Mouse (Mus musculus) midbrain, embryonic 16.5 days (tissue): Measurements from ENCODE around the gene Mapkapk5. TPM values are rescaled to one million over a fixed set of nuclear protein-coding genes. Genes with fewer than 3 reads are reported as not detected.

Experiments
- ATAC-seq: fragments of 200-750 bp; cut with Nextera tagmentation; 2 replicates; pipeline ENCODE4 v1.8.0; 2017; ENCODE audit warnings: moderate TSS enrichment
- H3K27ac ChIP-seq: fragments of 300-500 bp; sonication (generic); 2 replicates; pipeline ENCODE4 v1.5.1; 2014; ENCODE audit warnings: mild to moderate bottlenecking, low read length, mixed read lengths
- H3K27me3 ChIP-seq: fragments of 300-500 bp; sonication (generic); 2 replicates; pipeline ENCODE4 v1.6.1; 2014; ENCODE audit warnings: low read depth, low read length, mixed read lengths; ENCODE audit not compliant: control insufficient read depth, insufficient read depth
- H3K36me3 ChIP-seq: fragments of 300-500 bp; sonication (generic); 2 replicates; pipeline ENCODE4 v1.6.1; 2014; ENCODE audit warnings: mild to moderate bottlenecking, low read length, moderate library complexity, mixed read lengths; ENCODE audit not compliant: control insufficient read depth, insufficient read depth
- H3K4me1 ChIP-seq: fragments of 300-500 bp; sonication (generic); 2 replicates; pipeline ENCODE4 v1.6.1; 2014; ENCODE audit warnings: mild to moderate bottlenecking, low read length, mixed read lengths; ENCODE audit not compliant: control insufficient read depth, insufficient read depth
- H3K4me2 ChIP-seq: fragments of 300-500 bp; sonication (generic); 2 replicates; pipeline ENCODE4 v1.6.1; 2014; ENCODE audit warnings: mild to moderate bottlenecking, low read length, mixed read lengths
- H3K4me3 ChIP-seq: fragments of 300-500 bp; sonication (generic); 2 replicates; pipeline ENCODE4 v1.5.1; 2014; ENCODE audit warnings: low read depth, mild to moderate bottlenecking, low read length, moderate library complexity, mixed read lengths
- H3K9ac ChIP-seq: fragments of 300-500 bp; sonication (generic); 2 replicates; pipeline ENCODE4 v1.6.1; 2014; ENCODE audit warnings: low read depth, low read length, mixed read lengths
- H3K9me3 ChIP-seq: fragments of 300-500 bp; sonication (generic); replicated peaks from 2 replicates; pipeline ENCODE4 v1.6.1; 2014; ENCODE audit warnings: mild to moderate bottlenecking, low read length, mixed read lengths; ENCODE audit not compliant: control insufficient read depth, poor library complexity, severe bottlenecking
- WGBS: fragments of 180-500 bp; shearing (Covaris S2); extraction: QIAGEN DNeasy Blood & Tissue Kit; methylation state at CpG from one replicate; pipeline ENCODE4 v1.1.7; 2014; 5-methylcytosine and 5-hydroxymethylcytosine counted together
- polyA plus RNA-seq: library from polyadenylated mRNA; unstranded; fragments of >200 nt; fragmentation: Nextera tagmentation; extraction: Ambion mirVana; gene quantifications from 2 replicates; pipeline ENCODE4 v1.2.1, GENCODE M21; 2015

Gene Mapkapk5
- polyA plus RNA-seq, 1 experiment from 2014 or later: 58.8 TPM

DNA sequence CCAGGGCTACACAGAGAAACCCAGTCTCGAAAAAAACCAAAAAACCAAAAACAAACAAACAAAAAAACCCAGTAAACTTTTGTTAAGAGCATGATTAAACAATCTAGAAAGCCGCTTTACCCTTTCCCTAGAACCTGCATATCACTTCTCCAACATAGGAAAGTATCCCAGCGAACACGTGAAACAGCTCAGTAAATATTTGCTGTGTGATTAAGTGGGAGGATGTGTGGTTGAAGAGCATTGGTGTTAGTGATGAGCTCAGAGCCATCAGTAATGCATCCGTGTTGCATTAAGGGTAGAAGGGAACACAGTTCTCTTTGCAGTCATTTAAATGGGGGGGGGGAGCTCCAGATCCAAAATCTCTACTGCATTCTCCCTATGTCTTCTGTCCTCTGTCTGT, 60.9 kb downstream of the Mapkapk5 start:
- Histone ChIP-seq H3K36me3 (no peaks in the 10 kb centered on the region), H3K4me1 (no peaks in the 10 kb centered on the region), H3K27ac (no peak overlapping the region), H3K27me3 (no peaks in the 10 kb centered on the region), H3K4me3 (no peak overlapping the region), H3K4me2 (no peak overlapping the region), H3K9ac (no peak overlapping the region), H3K9me3 (no peaks in the 10 kb centered on the region)
- WGBS: 82% methylated on average over 5 of the region's 5 CpGs
- ATAC-seq: no peak

DNA sequence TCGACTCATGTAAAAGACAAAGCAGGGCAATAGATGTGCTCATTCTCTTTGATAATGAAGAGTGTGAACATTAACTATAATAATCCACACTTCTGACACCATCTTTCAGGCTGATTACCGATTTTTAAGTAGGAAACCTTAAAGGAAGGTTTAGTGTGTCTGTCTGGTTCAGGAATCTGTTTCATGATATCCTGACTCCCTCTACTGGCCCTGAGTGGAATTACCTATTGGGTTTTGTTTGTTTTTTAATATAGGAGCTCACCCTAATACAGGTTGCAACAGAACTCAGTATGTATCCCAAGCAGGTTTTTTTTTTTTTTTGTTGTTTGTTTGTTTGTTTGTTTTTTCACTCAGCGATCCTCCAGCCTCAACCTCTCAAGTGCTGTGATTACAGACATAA, 68.0 kb downstream of the Mapkapk5 start:
- H3K9ac ChIP-seq: no peak overlapping the region
- no peak for ATAC-seq
- no peaks in the 10 kb centered on the region for H3K36me3 ChIP-seq
- H3K4me2 ChIP-seq: no peak overlapping the region
- no peaks in the 10 kb centered on the region for H3K4me1 ChIP-seq
- H3K9me3 ChIP-seq: no peaks in the 10 kb centered on the region
- H3K27me3 ChIP-seq: no peaks in the 10 kb centered on the region
- WGBS: 34% methylated on average over 3 of the region's 3 CpGs
- H3K27ac ChIP-seq: peak overlapping the region; percentile 34; the same call in 1 of the 2 replicates
- no peak overlapping the region for H3K4me3 ChIP-seq

DNA sequence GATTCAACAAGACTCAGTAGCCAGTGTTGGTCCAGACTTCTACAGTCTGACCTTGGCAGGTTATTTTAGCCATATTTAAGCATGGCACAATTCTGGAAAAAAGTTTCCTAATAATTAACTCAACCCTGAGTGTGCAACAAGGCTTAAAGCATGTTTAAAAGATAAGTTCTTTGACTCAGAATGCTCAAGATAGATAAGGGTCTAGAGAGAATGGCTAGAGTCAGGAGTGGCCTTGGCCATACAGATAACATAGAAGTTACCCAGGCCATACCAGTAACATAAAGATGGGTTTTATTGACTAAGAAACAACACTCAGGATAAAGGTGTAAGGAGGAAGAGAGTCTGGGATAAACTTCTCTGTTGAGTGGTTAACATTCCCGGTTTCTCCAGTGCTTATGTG, 69.7 kb downstream of the Mapkapk5 start:
- Histone ChIP-seq H3K27me3 (no peaks in the 10 kb centered on the region), H3K4me1 (no peaks in the 10 kb centered on the region), H3K9me3 (no peaks in the 10 kb centered on the region), H3K36me3 (no peaks in the 10 kb centered on the region), H3K4me3 (no peak overlapping the region), H3K27ac (no peak overlapping the region), H3K9ac (no peak overlapping the region), H3K4me2 (no peak overlapping the region)
- no peak for ATAC-seq
- 82% methylated on average over 1 of the region's 1 CpGs for WGBS

Other genes starting within 250 kb of the Mapkapk5 start
- gene Trafd1, start 160.3 kb downstream of the Mapkapk5 start, polyA plus RNA-seq: 135 and 140 TPM in 2 replicates
- gene Naa25, start 148.0 kb downstream of the Mapkapk5 start, polyA plus RNA-seq: 54.0 and 55.0 TPM in 2 replicates
- 1.9 and 2.2 TPM in 2 replicates for gene Tmem116, start 94.0 kb downstream of the Mapkapk5 start, polyA plus RNA-seq
- 174 and 182 TPM in 2 replicates for gene Erp29, start 93.4 kb downstream of the Mapkapk5 start, polyA plus RNA-seq
- not detected in 2 replicates for gene Adam1b, start 42.5 kb downstream of the Mapkapk5 start, polyA plus RNA-seq
- 4.9 and 6.5 TPM in 2 replicates for gene Adam1a, start 423 bp downstream of the Mapkapk5 start, polyA plus RNA-seq
- gene Gm42878, start 423 bp downstream of the Mapkapk5 start, polyA plus RNA-seq: not detected in 2 replicates
- gene Aldh2, start 47.9 kb upstream of the Mapkapk5 start, polyA plus RNA-seq: 129 and 141 TPM in 2 replicates
- 1.4 and 1.9 TPM in 2 replicates for gene Acad12, start 73.0 kb upstream of the Mapkapk5 start, polyA plus RNA-seq
- gene Acad10, start 114.6 kb upstream of the Mapkapk5 start, polyA plus RNA-seq: 1.7 and 2.1 TPM in 2 replicates
- 43.3 and 44.5 TPM in 2 replicates for gene Brap, start 114.7 kb upstream of the Mapkapk5 start, polyA plus RNA-seq
- 60.1 and 65.5 TPM in 2 replicates for gene Atxn2, start 165.4 kb upstream of the Mapkapk5 start, polyA plus RNA-seq